Mouse (Mus musculus) spleen, embryonic (tissue): Measurements from ENCODE around the gene Fdps.

Source experiments
- CTCF ChIA-PET: fragments of 350-600 bp; sonication (Branson Sonifier 250); formaldehyde crosslinking; loops from one replicate; lab custom pipeline; 2022; lab: Charles Lee

The Fdps gene

DNA sequence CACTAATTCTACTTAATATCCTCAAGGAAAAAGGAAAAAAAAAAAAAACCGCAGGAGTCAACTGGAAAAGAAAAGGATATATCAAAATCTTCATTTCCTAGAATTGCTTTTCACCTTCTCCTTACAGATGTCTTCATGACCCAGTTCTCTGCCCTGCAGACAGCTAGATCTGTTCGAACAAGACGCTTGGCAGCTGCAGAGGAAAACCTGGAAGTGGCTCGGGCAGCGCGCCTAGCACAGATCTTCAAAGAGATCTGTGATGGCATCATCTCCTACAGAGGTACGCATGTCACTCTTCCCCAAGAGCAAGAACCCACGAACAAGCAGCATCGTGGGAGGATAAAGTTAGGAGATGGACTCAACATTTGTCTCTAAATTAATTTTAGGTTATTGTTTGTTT lies 43.4 kb downstream of the Fdps start:
- CTCF ChIA-PET: interaction anchor here (0.6 kb wide), 1 partner anchor 119 kb away, joined by 3 read pairs; no protein-coding TSS in a partner anchor
